Mouse (Mus musculus) megakaryocyte, adult 5-6 weeks (primary cell): ENCODE results near the gene Ipcef1. TPM values are rescaled to one million over a fixed set of nuclear protein-coding genes. Genes with fewer than 3 reads are reported as not detected.
"Not testable (repeated sequence)": the region's sequence is repeated elsewhere in the genome, so short reads cannot be mapped to it uniquely, and the experiment has no call there.

ENCODE experiments used
- ATAC-seq: 2 replicates; pipeline ENCODE4 v1.8.0; 2016; ENCODE audit warnings: mild to moderate bottlenecking, inconsistent platforms; ENCODE audit not compliant: poor library complexity, severe bottlenecking
- total RNA-seq, 2 experiments: library from RNA; stranded (forward) in 1 of 2; stranded (reverse) in 1 of 2; fragments of 153-499, 151-499 nt in 1 of 2; fragments of 221-1000, 200-1000 nt in 1 of 2; gene quantifications; 2 replicates each; pipeline versions ENCODE4 v1.2.3 to v1.2.4; 2015 to 2017

The Ipcef1 gene
- total RNA-seq, 2 experiments from 2014 or later = 22.9 to 29.2 TPM

DNA sequence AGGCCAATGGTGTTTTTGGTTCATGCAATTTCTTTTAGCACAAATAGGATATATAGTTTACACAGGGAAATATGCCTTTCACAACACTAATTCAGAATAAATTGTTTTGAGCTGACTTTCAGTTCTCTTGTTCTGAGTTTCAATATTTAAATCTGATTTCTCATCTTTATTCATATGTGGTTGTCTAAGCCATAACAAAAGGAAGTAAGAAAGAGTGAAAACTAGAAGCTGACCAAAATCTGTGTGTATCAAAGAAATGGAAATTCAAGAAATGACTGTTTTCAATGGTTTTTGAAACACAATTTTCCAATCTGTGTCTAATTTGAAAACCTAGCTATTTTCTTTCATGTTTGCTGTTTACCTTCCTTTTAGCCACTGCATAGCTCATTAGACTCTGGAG, 11.2 kb downstream of the Ipcef1 start:
- peak; percentile 51 for ATAC-seq

- ATAC-seq = peak; percentile 85
Observed at GRCm38 (mm10) chr10:7037194-7037593, 15.1 kb downstream of the Ipcef1 start.

GRCm38 (mm10) chr10:7035547-7035946, 16.7 kb downstream of the Ipcef1 start:
- no peak for ATAC-seq

GRCm38 (mm10) chr10:7033459-7033858, 18.8 kb downstream of the Ipcef1 start:
- ATAC-seq = no peak

DNA sequence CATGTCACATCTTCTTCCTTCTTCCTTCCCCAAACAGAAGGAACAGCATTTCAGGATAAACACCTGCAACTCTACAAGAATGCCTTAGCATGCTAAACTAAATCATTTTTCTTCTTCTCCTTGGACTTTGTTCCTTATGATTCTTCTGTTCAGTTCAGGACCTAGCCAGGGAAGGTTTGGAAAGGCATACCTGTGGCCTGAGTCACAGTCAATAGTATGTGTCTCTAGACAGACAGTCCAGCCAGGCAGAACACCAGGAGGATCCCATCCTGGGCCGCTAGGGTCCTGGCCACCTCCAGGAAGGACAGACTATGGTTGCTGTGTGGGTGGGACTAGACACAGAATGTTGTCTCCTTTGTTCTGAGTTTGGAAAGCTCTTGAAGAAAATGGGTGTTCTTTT, 27.2 kb downstream of the Ipcef1 start:
- no peak for ATAC-seq

DNA sequence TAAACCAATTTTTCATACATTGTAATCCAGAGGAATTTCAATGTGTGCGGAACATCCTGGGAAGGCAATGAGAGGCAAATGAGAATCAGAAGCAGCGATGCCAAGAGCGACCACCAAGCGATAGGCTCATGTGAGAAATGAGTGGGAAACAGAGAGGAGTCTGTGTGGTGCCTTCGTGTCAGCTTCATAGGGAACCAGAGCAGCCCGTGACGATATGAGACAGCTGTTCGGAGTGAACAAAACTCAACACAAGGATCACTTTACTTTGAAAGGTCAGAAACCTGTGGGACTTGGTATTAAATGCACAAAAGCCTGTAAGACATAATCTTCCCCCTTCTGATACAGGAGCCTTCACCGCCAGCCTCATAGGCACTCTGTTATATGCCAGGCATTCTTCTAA, 31.7 kb downstream of the Ipcef1 start:
- no peak for ATAC-seq

DNA sequence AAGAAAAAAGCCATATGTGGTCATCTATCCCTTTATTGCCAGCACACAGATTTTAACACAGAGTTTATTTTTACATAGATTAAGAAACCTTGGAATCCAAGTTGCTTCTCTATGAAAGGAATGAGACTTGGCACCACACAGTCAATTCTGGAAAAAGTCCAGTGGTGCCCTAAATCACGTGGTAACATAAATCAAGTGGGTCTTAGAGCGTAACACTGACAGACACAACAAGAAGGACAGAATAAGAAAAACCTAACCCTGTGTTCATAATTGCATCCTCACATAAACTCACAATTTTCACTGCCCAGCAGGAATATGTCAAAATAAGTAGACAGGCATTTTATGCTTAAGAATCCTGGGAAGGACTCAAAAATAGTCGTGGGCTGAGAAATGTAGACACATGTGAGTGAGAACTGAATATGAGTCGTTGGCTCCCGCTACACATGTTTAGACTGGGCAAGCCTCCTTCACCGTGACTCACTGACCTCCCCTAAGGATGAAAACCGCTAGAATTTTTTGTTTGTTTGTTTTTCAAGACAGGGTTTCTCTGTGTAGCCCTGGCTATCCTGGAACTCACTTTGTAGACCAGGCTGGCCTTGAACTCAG, 32.4 kb downstream of the Ipcef1 start:
- no peak for ATAC-seq

GRCm38 (mm10) chr10:7015199-7015598, 37.1 kb downstream of the Ipcef1 start:
- no peak for ATAC-seq

GRCm38 (mm10) chr10:7010543-7010942, 41.7 kb downstream of the Ipcef1 start:
- 0 out of 2 replicates have a peak, but pooled peaks have one; percentile 47 for ATAC-seq

DNA sequence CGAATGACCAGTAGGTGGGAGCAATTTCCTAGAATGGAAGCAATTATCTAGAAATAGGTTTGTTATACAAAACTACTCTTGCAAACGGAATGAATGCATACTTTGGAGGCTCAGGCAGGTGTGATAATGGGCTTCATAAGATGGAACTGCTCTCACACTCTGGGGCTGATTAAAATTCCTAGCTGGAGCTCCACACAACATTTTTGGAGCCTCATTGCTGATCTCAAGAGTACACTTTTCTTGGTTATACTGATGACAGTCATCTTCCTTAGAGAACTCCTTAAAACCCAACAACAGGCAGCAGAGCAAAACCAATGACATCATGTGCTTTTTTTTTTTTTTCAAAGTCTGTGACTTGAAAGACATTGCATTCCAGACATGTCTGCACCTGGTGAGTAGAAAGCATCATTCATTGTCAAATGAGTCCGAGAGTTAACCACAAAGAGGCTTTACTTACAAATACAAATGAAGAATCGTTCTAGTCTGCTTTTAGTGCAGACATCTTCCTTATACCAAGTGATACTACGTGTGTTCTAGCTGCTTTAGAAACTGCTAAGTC, 47.2 kb downstream of the Ipcef1 start:
- no peak for ATAC-seq

DNA sequence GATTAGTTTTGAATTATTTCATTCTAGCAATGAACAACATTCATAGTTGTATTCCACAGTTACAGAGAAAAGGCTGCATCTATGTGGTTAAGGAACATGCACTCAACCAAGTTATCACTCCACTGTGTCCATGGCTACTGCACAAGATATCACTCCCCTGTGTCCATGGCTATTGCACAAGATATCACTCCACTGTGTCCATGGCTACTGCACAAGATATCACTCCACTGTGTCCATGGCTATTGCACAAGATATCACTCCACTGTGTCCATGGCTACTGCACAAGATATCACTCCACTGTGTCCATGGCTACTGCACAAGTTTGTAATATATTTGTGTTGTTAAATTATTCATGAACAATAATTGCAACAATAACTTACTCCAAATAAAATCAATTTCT, 48.4 kb downstream of the Ipcef1 start:
- not testable (repeated sequence) for ATAC-seq

- ATAC-seq = no peak
Observed at GRCm38 (mm10) chr10:6999355-6999754, 52.9 kb downstream of the Ipcef1 start.

GRCm38 (mm10) chr10:6998576-6999250, 53.6 kb downstream of the Ipcef1 start:
- ATAC-seq = no peak

DNA sequence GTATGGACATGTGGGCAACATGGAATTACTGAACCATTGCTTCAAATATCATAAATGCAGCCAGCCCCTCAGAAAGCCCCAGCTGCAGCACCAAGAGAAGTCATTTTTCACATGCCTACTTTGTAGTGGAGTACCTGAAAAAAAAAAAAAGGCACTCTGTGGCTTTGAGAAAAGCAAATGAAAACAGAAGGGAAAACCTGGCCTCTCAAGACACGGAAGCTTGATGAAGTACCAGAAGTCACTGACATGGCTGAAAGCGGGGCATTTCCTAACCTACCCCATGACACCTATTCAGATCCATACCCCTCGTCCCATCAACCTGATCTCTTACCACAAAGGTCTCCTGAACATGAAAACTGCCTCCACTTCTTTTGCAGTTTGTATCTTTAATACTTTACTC, 55.4 kb downstream of the Ipcef1 start:
- no peak for ATAC-seq

- ATAC-seq = peak; percentile 39
Observed at GRCm38 (mm10) chr10:6988555-6988954, 63.7 kb downstream of the Ipcef1 start.

GRCm38 (mm10) chr10:6987399-6988098, 64.7 kb downstream of the Ipcef1 start:
- no peak for ATAC-seq

DNA sequence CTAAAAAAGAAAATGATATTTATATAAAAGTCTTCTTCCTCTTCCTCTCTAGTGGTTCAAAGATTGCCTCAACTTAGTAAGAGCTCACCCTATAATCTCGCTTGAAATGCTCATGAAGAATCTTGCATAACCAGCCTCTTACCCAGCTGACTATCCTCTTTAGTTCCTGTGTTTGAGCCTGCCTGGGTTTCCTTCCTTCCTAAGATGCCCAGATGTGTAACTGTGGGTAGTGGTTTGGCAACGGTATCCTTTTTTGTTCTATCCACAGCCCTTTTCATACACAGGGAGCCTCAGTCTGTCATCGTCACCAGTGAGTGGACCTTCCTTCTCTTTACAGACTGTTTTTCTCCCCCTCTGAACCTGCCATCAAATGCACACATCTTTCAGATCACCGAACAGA, 66.0 kb downstream of the Ipcef1 start:
- peak; percentile 64 for ATAC-seq

DNA sequence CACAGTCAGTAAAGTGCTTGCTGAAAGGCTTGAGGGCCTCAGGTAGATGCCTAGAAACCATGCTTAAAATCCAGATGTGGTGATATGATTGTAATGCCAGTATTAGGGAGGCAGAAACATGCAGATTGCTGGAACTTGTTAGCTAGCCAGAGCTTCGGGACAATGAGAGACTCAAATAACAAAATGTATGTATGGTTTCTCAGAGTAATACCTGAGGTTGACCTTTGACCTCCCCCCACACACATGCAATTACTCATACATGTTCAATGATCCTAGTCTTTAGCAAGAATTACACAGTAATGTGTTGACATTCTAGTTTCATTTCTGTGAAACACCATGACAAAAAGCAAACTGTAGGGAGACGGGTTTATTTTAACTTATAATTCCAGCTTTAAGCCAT, 68.8 kb downstream of the Ipcef1 start:
- no peak for ATAC-seq

DNA sequence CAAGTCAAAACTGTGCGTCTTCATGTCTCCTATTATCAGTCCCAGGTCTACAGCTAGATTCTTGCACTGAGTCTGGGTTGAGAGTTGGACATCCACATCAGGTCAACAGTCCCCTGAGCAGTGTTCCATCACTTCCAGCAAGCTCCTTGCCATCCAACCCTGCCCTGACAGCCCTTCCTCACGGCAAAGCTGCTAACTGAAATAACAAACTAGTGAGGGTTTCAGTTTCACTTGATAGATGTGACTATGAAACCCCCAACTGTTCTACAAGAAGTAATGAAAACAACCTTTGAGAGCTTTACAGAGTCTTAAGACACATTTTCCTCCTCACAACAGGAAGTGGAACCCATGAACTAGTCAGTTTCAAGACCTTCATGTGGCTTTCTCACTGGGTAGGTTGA, 69.5 kb downstream of the Ipcef1 start:
- peak; percentile 72 for ATAC-seq

GRCm38 (mm10) chr10:6980236-6980635, 72.0 kb downstream of the Ipcef1 start:
- ATAC-seq = peak; percentile 34

GRCm38 (mm10) chr10:6979789-6980188, 72.5 kb downstream of the Ipcef1 start:
- no peak for ATAC-seq

- ATAC-seq = no peak; the same call in 1 of the 2 replicates
Observed at GRCm38 (mm10) chr10:6979216-6979615, 73.1 kb downstream of the Ipcef1 start.
